Mouse (Mus musculus) CH12.LX (cell line): ENCODE measurements around the gene C3. TPM values are rescaled to one million over a fixed set of nuclear protein-coding genes. Genes with fewer than 3 reads are reported as not detected.

Experiments
- DNase-seq: peaks from one replicate; pipeline ENCODE4 v3.0.0-alpha.2; 2013; ENCODE audit errors: extremely low read depth
- H3K27ac ChIP-seq: 2 replicates; pipeline ENCODE4 v1.5.1; 2012; ENCODE audit warnings: low read depth, mild to moderate bottlenecking, control low read depth, moderate library complexity; ENCODE audit not compliant: insufficient read depth
- H3K27me3 ChIP-seq: replicated peaks from 2 replicates; pipeline ENCODE3; 2012; ENCODE audit warnings: inconsistent platforms
- H3K36me3 ChIP-seq, 2 experiments: replicated peaks in 1 of 2; 2 replicates each; pipeline versions ENCODE3 to v1.6.1; 2012; ENCODE audit warnings: inconsistent platforms in 1 of 2, low read length in 1 of 2, mild to moderate bottlenecking in 1 of 2, mixed read lengths in 1 of 2, moderate library complexity in 1 of 2; ENCODE audit not compliant: control insufficient read depth in 1 of 2, insufficient read depth in 1 of 2
- H3K4me1 ChIP-seq, 2 experiments: 2 replicates each; pipeline ENCODE4 v1.6.1; 2012; ENCODE audit warnings: inconsistent platforms in 1 of 2, moderate library complexity in 1 of 2; ENCODE audit not compliant: insufficient read depth in 2 of 2, control insufficient read depth in 1 of 2
- H3K4me2 ChIP-seq: 2 replicates; pipeline ENCODE4 v1.6.1; 2012; ENCODE audit warnings: low read depth, mild to moderate bottlenecking, control low read depth; ENCODE audit not compliant: poor library complexity, insufficient read depth, severe bottlenecking
- H3K4me3 ChIP-seq, 3 experiments: fragments of 150-350 bp in 1 of 3; sonication (generic) in 1 of 3; replicated peaks in 1 of 3; 2 replicates each; pipeline versions ENCODE3 to v1.5.1; 2011 to 2012; ENCODE audit warnings: low read depth in 2 of 3, low read length in 2 of 3, mild to moderate bottlenecking in 2 of 3, moderate library complexity in 2 of 3, control low read depth in 1 of 3, improper control_type of control experiment in 1 of 3, inconsistent platforms in 1 of 3, mixed read lengths in 1 of 3; ENCODE audit not compliant: poor library complexity in 1 of 3
- H3K79me2 ChIP-seq: replicated peaks from 2 replicates; pipeline ENCODE4 v1.6.1; 2012; ENCODE audit warnings: mild to moderate bottlenecking, moderate library complexity; ENCODE audit not compliant: control insufficient read depth, poor library complexity, insufficient read depth, severe bottlenecking; ENCODE audit errors: extremely low read depth
- H3K9ac ChIP-seq: 2 replicates; pipeline ENCODE4 v1.6.1; 2012; ENCODE audit warnings: low read depth, mild to moderate bottlenecking, control low read depth, moderate library complexity; ENCODE audit not compliant: insufficient read depth
- H3K9me3 ChIP-seq: replicated peaks from 2 replicates; pipeline ENCODE3; 2012; ENCODE audit warnings: low read length, inconsistent platforms, mixed read lengths
- CHD1 ChIP-seq: IDR thresholded peaks from 2 replicates; pipeline ENCODE4 v1.6.1; 2012; ENCODE audit warnings: low read depth, low read length, improper control_type of control experiment, inconsistent platforms
- CHD2 ChIP-seq: IDR thresholded peaks from 2 replicates; pipeline ENCODE4 v1.6.1; 2011; ENCODE audit warnings: low read length, improper control_type of control experiment
- CTCF ChIP-seq, 2 experiments: IDR thresholded peaks in 1 of 2; conservative IDR thresholded peaks in 1 of 2; 2 replicates each; pipeline ENCODE4 v1.5.1; 2011 to 2012; ENCODE audit warnings: low read depth in 2 of 2, low read length in 2 of 2, improper control_type of control experiment in 1 of 2, inconsistent platforms in 1 of 2, mild to moderate bottlenecking in 1 of 2, moderate library complexity in 1 of 2
- E2F4 ChIP-seq: IDR thresholded peaks from 2 replicates; pipeline ENCODE4 v1.6.1; 2011; ENCODE audit warnings: low read depth, low read length, improper control_type of control experiment; ENCODE audit not compliant: insufficient replicate concordance
- ELF1 ChIP-seq: IDR thresholded peaks from 2 replicates; pipeline ENCODE4 v1.6.1; 2014; ENCODE audit warnings: low read depth, mild to moderate bottlenecking, inconsistent platforms, low read length, improper control_type of control experiment
- EP300 ChIP-seq: IDR thresholded peaks from 2 replicates; pipeline ENCODE4 v1.6.1; 2011; ENCODE audit warnings: low read length, improper control_type of control experiment
- HCFC1 ChIP-seq: IDR thresholded peaks from 2 replicates; pipeline ENCODE4 v1.6.1; 2012; ENCODE audit warnings: low read depth, mild to moderate bottlenecking, inconsistent platforms, low read length, improper control_type of control experiment
- NRF1 ChIP-seq: IDR thresholded peaks from 2 replicates; pipeline ENCODE4 v1.6.1; 2014; ENCODE audit warnings: low read depth, mild to moderate bottlenecking, inconsistent platforms, low read length, improper control_type of control experiment, moderate library complexity
- PAX5 ChIP-seq: IDR thresholded peaks from 2 replicates; pipeline ENCODE4 v1.6.1; 2012; ENCODE audit warnings: low read length, inconsistent platforms, mixed read lengths
- POLR2AphosphoS2 ChIP-seq: IDR thresholded peaks from 2 replicates; pipeline ENCODE4 v1.6.1; 2011; ENCODE audit warnings: low read depth, low read length, improper control_type of control experiment
- RAD21 ChIP-seq: IDR thresholded peaks from 2 replicates; pipeline ENCODE4 v1.6.1; 2011; ENCODE audit warnings: low read depth, mild to moderate bottlenecking, low read length, improper control_type of control experiment, moderate library complexity
- RCOR1 ChIP-seq: conservative IDR thresholded peaks from 2 replicates; pipeline ENCODE4 v1.6.1; 2012; ENCODE audit warnings: low read depth, mild to moderate bottlenecking, inconsistent platforms, low read length, improper control_type of control experiment
- SIN3A ChIP-seq: IDR thresholded peaks from 2 replicates; pipeline ENCODE4 v1.6.1; 2012; ENCODE audit warnings: low read length, improper control_type of control experiment, inconsistent platforms
- SMC3 ChIP-seq: IDR thresholded peaks from 2 replicates; pipeline ENCODE4 v1.6.1; 2011; ENCODE audit warnings: low read depth, low read length, improper control_type of control experiment
- TBP ChIP-seq: conservative IDR thresholded peaks from 2 replicates; pipeline ENCODE4 v1.6.1; 2011; ENCODE audit warnings: low read depth, low read length, improper control_type of control experiment
- USF2 ChIP-seq: conservative IDR thresholded peaks from 2 replicates; pipeline ENCODE4 v1.6.1; 2011; ENCODE audit warnings: low read depth, low read length, improper control_type of control experiment
- ZC3H11A ChIP-seq: IDR thresholded peaks from 2 replicates; pipeline ENCODE4 v1.6.1; 2012; ENCODE audit warnings: low read depth, mild to moderate bottlenecking, inconsistent platforms, low read length, improper control_type of control experiment
- ZNF384 ChIP-seq: IDR thresholded peaks from 2 replicates; pipeline ENCODE4 v1.6.1; 2012; ENCODE audit warnings: low read depth, low read length, improper control_type of control experiment, inconsistent platforms
- dilution Hi-C: fragments of 300-500 bp; cut with MboI; formaldehyde crosslinking; loops from 2 replicates; pipeline ENCODE4 v1.14.3; 2020; ENCODE audit warnings: low sequenced_read_pairs; ENCODE audit not compliant: extremely low pct_unique_long_range_greater_than_20kb, extremely low pct_ligation_motif_present
- in situ Hi-C: fragments of 300-500 bp; cut with MboI; formaldehyde crosslinking; loops from 3 replicates; pipeline ENCODE4 v1.14.3; 2019; ENCODE audit warnings: low sequenced_read_pairs, low pct_ligation_motif_present, low pct_unique_long_range_greater_than_20kb, mixed read lengths
- polyA plus RNA-seq: library from polyadenylated mRNA; unstranded; fragments of >175 nt; gene quantifications from 2 replicates; pipeline ENCODE4 v1.2.1, GENCODE M21; 2012; ENCODE audit warnings: low read depth; ENCODE audit not compliant: insufficient read length
- total RNA-seq, 2 experiments: library from RNA; depleted of rRNA; stranded (reverse); fragments of 300-350 nt in 1 of 2; fragments of >200 nt in 1 of 2; gene quantifications; 2 replicates each; pipeline ENCODE4 v1.2.3; 2012 to 2014

The C3 gene
- total and polyA plus RNA-seq, 3 experiments: 1.2 to 5.4 (median 3.9) TPM

DNA sequence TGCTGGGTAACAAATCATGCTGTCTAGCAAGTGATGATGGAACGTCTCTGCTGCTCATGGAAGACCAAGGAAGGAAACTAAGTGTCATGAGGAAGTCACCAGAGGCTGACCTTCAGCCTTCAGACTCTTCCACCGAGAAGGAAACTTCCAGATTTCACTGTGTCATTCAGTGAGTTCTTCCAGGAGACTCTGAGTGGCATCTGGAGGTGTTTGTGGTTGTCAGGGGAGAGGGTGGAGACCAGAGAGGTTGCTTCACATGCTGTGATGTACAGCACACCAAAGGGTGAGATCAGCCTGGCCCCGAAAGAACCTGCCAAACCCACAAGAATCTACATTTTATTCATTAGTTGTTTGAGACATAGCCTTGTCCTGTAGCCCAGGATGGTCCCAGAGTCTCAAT lies 45.1 kb downstream of the C3 start:
- peaks cover 0 to 6% of the 10 kb centered on the region in 2 experiments for H3K36me3 ChIP-seq
- in situ Hi-C loops: no loop called here
- no peak overlapping the region for H3K4me2 ChIP-seq
- H3K4me3 ChIP-seq: no peak overlapping the region
- no peaks in the 10 kb centered on the region for H3K79me2 ChIP-seq
- DNase-seq: no peak
- H3K27me3 ChIP-seq: no peaks in the 10 kb centered on the region
- no peak overlapping the region for H3K27ac ChIP-seq
- H3K4me1 ChIP-seq: peaks cover 8 to 28% of the 10 kb centered on the region in 2 experiments; a peak in 3 of 4 replicates
- no peak overlapping the region for H3K9ac ChIP-seq
- TF ChIP-seq CHD2 (no peak), POLR2AphosphoS2 (no peak), ELF1 (no peak), HCFC1 (no peak)
- dilution Hi-C loops: no loop called here
- H3K9me3 ChIP-seq: peaks cover 12% of the 10 kb centered on the region

DNA sequence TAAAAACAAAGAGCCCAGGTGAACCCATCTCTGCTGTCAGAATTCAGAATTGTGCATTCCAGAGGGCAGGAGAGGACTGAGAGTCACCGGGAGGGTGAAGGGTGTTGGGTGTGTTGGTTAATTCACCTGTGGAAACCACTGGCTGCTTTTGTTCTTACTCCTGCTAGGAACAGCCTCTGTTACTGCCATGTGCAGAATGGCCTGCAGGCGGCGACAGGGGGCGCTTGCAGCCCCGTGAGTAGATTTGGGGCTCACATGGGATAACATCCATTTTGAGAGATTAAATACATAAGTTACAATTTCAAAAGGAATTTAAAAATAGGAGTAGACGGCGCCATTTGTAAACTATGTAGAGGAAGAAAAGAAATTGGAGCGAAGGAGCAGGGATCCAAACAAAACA lies 47.6 kb downstream of the C3 start:
- H3K9me3 ChIP-seq: peaks cover 6% of the 10 kb centered on the region
- no peak overlapping the region for H3K4me2 ChIP-seq
- no peak for TF ChIP-seq E2F4
- TF ChIP-seq SMC3: peak; percentile 47
- TF ChIP-seq RAD21: peak; percentile 6
- TF ChIP-seq CTCF (conservative IDR thresholded peaks at IDR 0.05 in 1 of 2, IDR thresholded peaks at IDR 0.05 in 1 of 2; ENCODE audit: low read depth in 2 of 2, low read length in 2 of 2): peak in 1 of 2 experiments; percentile 61; a peak in 2 of 4 replicates
- in situ Hi-C loops (no loop called here), dilution Hi-C loops (no loop called here)
- H3K4me1 ChIP-seq: peaks cover 8 to 25% of the 10 kb centered on the region in 2 experiments; a peak in 3 of 4 replicates
- H3K27ac ChIP-seq: no peak overlapping the region
- H3K79me2 ChIP-seq: no peaks in the 10 kb centered on the region
- no peak overlapping the region for H3K9ac ChIP-seq
- H3K36me3 ChIP-seq: peaks cover 0 to 3% of the 10 kb centered on the region in 2 experiments
- DNase-seq: no peak
- no peaks in the 10 kb centered on the region for H3K27me3 ChIP-seq
- no peak overlapping the region for H3K4me3 ChIP-seq

DNA sequence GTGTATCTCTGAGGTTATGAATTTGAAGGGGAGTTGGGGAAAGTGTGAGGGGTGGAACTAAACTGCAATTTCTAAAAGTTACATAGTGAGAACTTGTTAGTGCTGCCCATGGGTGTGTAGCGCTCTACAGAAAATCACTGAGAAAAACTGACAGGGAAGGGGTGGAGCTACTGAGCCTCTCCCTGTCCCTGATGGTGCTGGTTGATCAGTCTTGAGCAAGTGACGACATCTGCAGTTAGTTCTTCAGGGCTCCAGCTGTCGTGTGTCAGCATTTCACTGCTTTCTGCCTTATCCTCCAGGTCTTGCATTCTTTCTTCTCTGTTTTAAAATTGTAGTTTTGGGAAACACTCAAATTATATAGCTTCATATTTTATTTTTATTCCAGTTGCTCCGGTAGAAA lies 54.6 kb downstream of the C3 start:
- dilution Hi-C loops (no loop called here), in situ Hi-C loops (no loop called here)
- no peak for DNase-seq
- H3K36me3 ChIP-seq: peaks cover 3 to 7% of the 10 kb centered on the region in 2 experiments
- H3K27ac ChIP-seq: no peak overlapping the region
- no peak overlapping the region for H3K9ac ChIP-seq
- H3K4me2 ChIP-seq: no peak overlapping the region
- H3K4me1 ChIP-seq: peaks cover 0 to 2% of the 10 kb centered on the region in 2 experiments; a peak in 1 of 4 replicates
- H3K27me3 ChIP-seq: no peaks in the 10 kb centered on the region
- H3K9me3 ChIP-seq: peaks cover 2% of the 10 kb centered on the region
- TF ChIP-seq CHD1: no peak
- TF ChIP-seq PAX5: no peak
- no peak for TF ChIP-seq ZC3H11A
- no peak for TF ChIP-seq USF2
- TF ChIP-seq EP300: no peak
- TF ChIP-seq NRF1: no peak
- no peak for TF ChIP-seq TBP
- no peak for TF ChIP-seq ZNF384
- no peak for TF ChIP-seq E2F4
- TF ChIP-seq POLR2AphosphoS2: no peak
- TF ChIP-seq CHD2: no peak
- TF ChIP-seq ELF1: no peak
- TF ChIP-seq RCOR1: no peak
- no peak for TF ChIP-seq SIN3A
- H3K4me3 ChIP-seq: no peak overlapping the region
- H3K79me2 ChIP-seq: no peaks in the 10 kb centered on the region
